In genomic region chr2:105219664-105220063, GRCm38 (mm10) we compare ENCODE assay signal across 33 mouse cellular contexts. TPM values are rescaled to one million over a fixed set of nuclear protein-coding genes. Genes with fewer than 3 reads are reported as not detected.
"Had no signal": no experiment of that assay in that cellular context is flagged by ENCODE, and none has a peak within 500 bp of the region (broad histone marks: within the 10 kb centered on the region; RNA-seq: fewer than 3 reads in every experiment).

No protein-coding gene starts in this region.

- H3K9me3 ChIP-seq: heart, embryonic 13.5 days; heart, embryonic 15.5 days; hindbrain, embryonic 13.5 days; hindbrain, embryonic 15.5 days; kidney, embryonic 15.5 days; limb, embryonic 13.5 days; limb, embryonic 15.5 days; liver, embryonic 12.5 days had no signal

- H3K4me3 ChIP-seq: gastrocnemius, adult 2 months; heart, adult 2 months; heart, embryonic 13.5 days; heart, embryonic 15.5 days; hindbrain, embryonic 13.5 days; hindbrain, embryonic 15.5 days; kidney, embryonic 15.5 days; limb, embryonic 13.5 days; limb, embryonic 15.5 days; liver, embryonic 12.5 days had no signal

- H3K36me3 ChIP-seq: heart, embryonic 13.5 days; heart, embryonic 15.5 days; hindbrain, embryonic 13.5 days; hindbrain, embryonic 15.5 days; kidney, embryonic 15.5 days; limb, embryonic 13.5 days; limb, embryonic 15.5 days; liver, embryonic 12.5 days had no signal

- ATAC-seq: hindbrain, postnatal 0 days; intestine, embryonic 16.5 days; liver, embryonic 12.5 days had no signal

- DNase-seq: gastrocnemius, adult 2 months; gastrocnemius, postnatal 10 days; gastrocnemius, postnatal 25 days; heart, adult 11 months; heart, adult 2 months; heart, postnatal 4 days; kidney, adult 11 months; kidney, adult 2 months; kidney, adult 9 months; kidney, postnatal 14 days; kidney, postnatal 36 days; layer of hippocampus, adult 9-11 months; layer of hippocampus, postnatal 36 days; left cerebral cortex, postnatal 4 days had no signal

- H3K9ac ChIP-seq: heart, embryonic 13.5 days; heart, embryonic 15.5 days; hindbrain, embryonic 13.5 days; hindbrain, embryonic 15.5 days; kidney, embryonic 15.5 days; limb, embryonic 13.5 days; limb, embryonic 15.5 days; liver, embryonic 12.5 days had no signal

- H3K4me2 ChIP-seq: heart, embryonic 11.5 days; heart, embryonic 13.5 days; heart, embryonic 15.5 days; hindbrain, embryonic 13.5 days; hindbrain, embryonic 15.5 days; kidney, embryonic 15.5 days; limb, embryonic 13.5 days; limb, embryonic 15.5 days; liver, embryonic 12.5 days had no signal

- H3K27ac ChIP-seq: gastrocnemius, adult 2 months; heart, adult 2 months; heart, embryonic 13.5 days; heart, embryonic 15.5 days; hindbrain, embryonic 13.5 days; hindbrain, embryonic 15.5 days; hindbrain, postnatal 0 days; kidney, embryonic 15.5 days; kidney, postnatal 0 days; liver, embryonic 12.5 days had no signal

RNA-seq across cellular contexts. Expression of gene Them7, which starts 4.5 kb away (rescaled TPM):
- total RNA-seq: gastrocnemius, postnatal 10 days; gastrocnemius, postnatal 25 days; hindbrain, postnatal 0 days; layer of hippocampus, adult 18-20 months; layer of hippocampus, adult 8-10 months; layer of hippocampus, postnatal 14 days; layer of hippocampus, postnatal 36 days; left cerebral cortex, adult 18-20 months; left cerebral cortex, postnatal 10 days; left cerebral cortex, postnatal 25 days; left cerebral cortex, postnatal 4 days had no signal
- polyA plus RNA-seq: frontal cortex, adult 2 months had no signal
